Mouse (Mus musculus) MEL (cell line): Measurements from ENCODE around the gene Rnf121. TPM values are rescaled to one million over a fixed set of nuclear protein-coding genes. Genes with fewer than 3 reads are reported as not detected.

Source experiments
- DNase-seq: peaks from one replicate; pipeline ENCODE4 v3.0.0; 2011; ENCODE audit warnings: low read depth, low spot score
- H3K27ac ChIP-seq: 2 replicates; pipeline ENCODE4 v1.5.1; 2012; ENCODE audit warnings: low read depth, mild to moderate bottlenecking, control low read depth, low read length, moderate library complexity; ENCODE audit not compliant: control insufficient read depth
- H3K27me3 ChIP-seq, 2 experiments: fragments of 150-350 bp in 1 of 2; sonication (generic) in 1 of 2; 2 replicates each; pipeline ENCODE4 v1.6.1; 2012; ENCODE audit warnings: low read length in 2 of 2, mild to moderate bottlenecking in 2 of 2, improper control_type of control experiment in 1 of 2, moderate library complexity in 1 of 2; ENCODE audit not compliant: insufficient read depth in 2 of 2, control insufficient read depth in 1 of 2
- H3K36me3 ChIP-seq, 2 experiments: 2 replicates each; pipeline ENCODE4 v1.6.1; 2012 to 2014; ENCODE audit warnings: low read length in 2 of 2, improper control_type of control experiment in 1 of 2, inconsistent platforms in 1 of 2, mild to moderate bottlenecking in 1 of 2; ENCODE audit not compliant: insufficient read depth in 2 of 2, control insufficient read depth in 1 of 2
- H3K4me1 ChIP-seq, 2 experiments: fragments of 150-350 bp in 1 of 2; sonication (generic) in 1 of 2; 2 replicates each; pipeline ENCODE4 v1.6.1; 2012; ENCODE audit warnings: low read length in 2 of 2, improper control_type of control experiment in 1 of 2, mild to moderate bottlenecking in 1 of 2; ENCODE audit not compliant: insufficient read depth in 2 of 2, control insufficient read depth in 1 of 2
- H3K4me3 ChIP-seq, 2 experiments: fragments of 150-350 bp in 1 of 2; sonication (generic) in 1 of 2; 2 replicates each; pipeline ENCODE4 v1.5.1; 2012; ENCODE audit warnings: low read depth in 2 of 2, low read length in 2 of 2, mild to moderate bottlenecking in 2 of 2, moderate library complexity in 2 of 2, control low read depth in 1 of 2, improper control_type of control experiment in 1 of 2; ENCODE audit not compliant: control insufficient read depth in 1 of 2, insufficient read depth in 1 of 2
- H3K79me2 ChIP-seq: 2 replicates; pipeline ENCODE4 v1.6.1; 2012; ENCODE audit warnings: mild to moderate bottlenecking, low read length, moderate library complexity; ENCODE audit not compliant: control insufficient read depth, poor library complexity, insufficient read depth
- H3K9ac ChIP-seq: 2 replicates; pipeline ENCODE4 v1.6.1; 2012; ENCODE audit warnings: low read depth, mild to moderate bottlenecking, control low read depth, low read length, moderate library complexity; ENCODE audit not compliant: control insufficient read depth, poor library complexity, severe bottlenecking
- H3K9me3 ChIP-seq: fragments of 150-350 bp; sonication (generic); replicated peaks from 2 replicates; pipeline ENCODE4 v1.6.1; 2012; ENCODE audit warnings: mild to moderate bottlenecking, low read length, improper control_type of control experiment, moderate library complexity; ENCODE audit not compliant: insufficient read depth
- BHLHE40 ChIP-seq: IDR thresholded peaks from 2 replicates; pipeline ENCODE4 v1.6.1; 2012; ENCODE audit warnings: low read depth, mild to moderate bottlenecking, inconsistent platforms, low read length, improper control_type of control experiment, borderline replicate concordance
- CHD1 ChIP-seq: IDR thresholded peaks from 2 replicates; pipeline ENCODE4 v1.6.1; 2012; ENCODE audit warnings: low read depth, mild to moderate bottlenecking, inconsistent platforms, low read length, improper control_type of control experiment
- E2F4 ChIP-seq: IDR thresholded peaks from 2 replicates; pipeline ENCODE4 v1.6.1; 2011; ENCODE audit warnings: low read depth, low read length, improper control_type of control experiment, borderline replicate concordance
- ELF1 ChIP-seq: IDR thresholded peaks from 2 replicates; pipeline ENCODE4 v1.6.1; 2014; ENCODE audit warnings: low read depth, mild to moderate bottlenecking, inconsistent platforms, low read length, improper control_type of control experiment, moderate library complexity
- HCFC1 ChIP-seq: IDR thresholded peaks from 2 replicates; pipeline ENCODE4 v1.6.1; 2012; ENCODE audit warnings: low read depth, mild to moderate bottlenecking, inconsistent platforms, low read length, improper control_type of control experiment, moderate library complexity
- KAT2A ChIP-seq: conservative IDR thresholded peaks from 2 replicates; pipeline ENCODE4 v1.6.1; 2012; ENCODE audit warnings: low read depth, low read length, improper control_type of control experiment, inconsistent platforms
- MAX ChIP-seq: IDR thresholded peaks from 2 replicates; pipeline ENCODE4 v1.6.1; 2011; ENCODE audit warnings: low read length, improper control_type of control experiment
- MXI1 ChIP-seq: IDR thresholded peaks from 2 replicates; pipeline ENCODE4 v1.6.1; 2011; ENCODE audit warnings: mild to moderate bottlenecking, low read depth, low read length, improper control_type of control experiment
- MYB ChIP-seq: IDR thresholded peaks from 2 replicates; pipeline ENCODE4 v1.6.1; 2011; ENCODE audit warnings: mild to moderate bottlenecking, low read depth, low read length, improper control_type of control experiment
- MYC ChIP-seq: IDR thresholded peaks from 2 replicates; pipeline ENCODE4 v1.6.1; 2011; ENCODE audit warnings: low read depth, mild to moderate bottlenecking, low read length, improper control_type of control experiment, moderate library complexity
- NELFE ChIP-seq: IDR thresholded peaks from 2 replicates; pipeline ENCODE4 v1.6.1; 2011; ENCODE audit warnings: low read depth, low read length, improper control_type of control experiment
- NRF1 ChIP-seq: IDR thresholded peaks from 2 replicates; pipeline ENCODE4 v1.6.1; 2014; ENCODE audit warnings: low read depth, mild to moderate bottlenecking, inconsistent platforms, low read length, improper control_type of control experiment, moderate library complexity; ENCODE audit not compliant: poor library complexity, insufficient read depth, severe bottlenecking
- POLR2A ChIP-seq, 2 experiments: IDR thresholded peaks; 2 replicates each; pipeline ENCODE4 v1.6.1; 2011 to 2012; ENCODE audit warnings: low read length in 2 of 2, mild to moderate bottlenecking in 2 of 2, control low read depth in 1 of 2, improper control_type of control experiment in 1 of 2, low read depth in 1 of 2, moderate library complexity in 1 of 2; ENCODE audit not compliant: control insufficient read depth in 1 of 2, insufficient read depth in 1 of 2, poor library complexity in 1 of 2
- POLR2AphosphoS5 ChIP-seq: IDR thresholded peaks from 2 replicates; pipeline ENCODE4 v1.6.1; 2012; ENCODE audit warnings: low read depth, borderline replicate concordance, mild to moderate bottlenecking, inconsistent platforms, low read length, moderate library complexity, mixed read lengths
- RAD21 ChIP-seq: IDR thresholded peaks from 2 replicates; pipeline ENCODE4 v1.6.1; 2011; ENCODE audit warnings: mild to moderate bottlenecking, low read depth, low read length, improper control_type of control experiment
- RCOR1 ChIP-seq: IDR thresholded peaks from 2 replicates; pipeline ENCODE4 v1.6.1; 2012; ENCODE audit warnings: low read depth, mild to moderate bottlenecking, inconsistent platforms, low read length, improper control_type of control experiment
- SMC3 ChIP-seq: IDR thresholded peaks from 2 replicates; pipeline ENCODE4 v1.6.1; 2011; ENCODE audit warnings: low read depth, low read length, improper control_type of control experiment
- TBP ChIP-seq: IDR thresholded peaks from 2 replicates; pipeline ENCODE4 v1.8.0; 2011; ENCODE audit warnings: low read depth, low read length, improper control_type of control experiment
- TCF12 ChIP-seq: IDR thresholded peaks from 2 replicates; pipeline ENCODE4 v1.6.1; 2014; ENCODE audit warnings: low read depth, mild to moderate bottlenecking, inconsistent platforms, low read length, improper control_type of control experiment, moderate library complexity
- UBTF ChIP-seq: IDR thresholded peaks from 2 replicates; pipeline ENCODE4 v1.6.1; 2012; ENCODE audit warnings: low read depth, mild to moderate bottlenecking, inconsistent platforms, low read length, improper control_type of control experiment, moderate library complexity, borderline replicate concordance; ENCODE audit not compliant: insufficient read depth
- USF1 ChIP-seq: IDR thresholded peaks from 2 replicates; pipeline ENCODE4 v1.6.1; 2014; ENCODE audit warnings: low read depth, mild to moderate bottlenecking, inconsistent platforms, low read length, improper control_type of control experiment, moderate library complexity
- USF2 ChIP-seq, 2 experiments: IDR thresholded peaks; 2 replicates each; pipeline ENCODE4 v1.6.1; 2011 to 2012; ENCODE audit warnings: improper control_type of control experiment in 2 of 2, low read length in 2 of 2, borderline replicate concordance in 1 of 2, inconsistent platforms in 1 of 2, low read depth in 1 of 2, mild to moderate bottlenecking in 1 of 2; ENCODE audit not compliant: insufficient read depth in 1 of 2
- ZKSCAN1 ChIP-seq: IDR thresholded peaks from 2 replicates; pipeline ENCODE4 v1.6.1; 2012; ENCODE audit warnings: low read depth, mild to moderate bottlenecking, inconsistent platforms, low read length, improper control_type of control experiment, moderate library complexity
- ZNF384 ChIP-seq: IDR thresholded peaks from 2 replicates; pipeline ENCODE4 v1.6.1; 2012; ENCODE audit warnings: low read depth, mild to moderate bottlenecking, inconsistent platforms, low read length, improper control_type of control experiment
- polyA plus RNA-seq, 2 experiments: library from polyadenylated mRNA; stranded (reverse) in 1 of 2; unstranded in 1 of 2; fragments of >175 nt in 1 of 2; fragments of >200 nt in 1 of 2; gene quantifications; 2 replicates each; pipeline versions ENCODE4 v1.2.1 to v1.2.4; 2012; ENCODE audit warnings: low replicate concordance in 2 of 2, low read depth in 1 of 2; ENCODE audit not compliant: insufficient read length in 2 of 2, insufficient read depth in 1 of 2, missing spikeins in 1 of 2
- total RNA-seq: library from RNA; depleted of rRNA; stranded (reverse); fragments of 300-350 nt; gene quantifications from 2 replicates; pipeline ENCODE4 v1.2.3, GENCODE M21; 2012

The Rnf121 gene
- total and polyA plus RNA-seq, 3 experiments = 16.0 to 18.5 TPM; not detected in 1

DNA sequence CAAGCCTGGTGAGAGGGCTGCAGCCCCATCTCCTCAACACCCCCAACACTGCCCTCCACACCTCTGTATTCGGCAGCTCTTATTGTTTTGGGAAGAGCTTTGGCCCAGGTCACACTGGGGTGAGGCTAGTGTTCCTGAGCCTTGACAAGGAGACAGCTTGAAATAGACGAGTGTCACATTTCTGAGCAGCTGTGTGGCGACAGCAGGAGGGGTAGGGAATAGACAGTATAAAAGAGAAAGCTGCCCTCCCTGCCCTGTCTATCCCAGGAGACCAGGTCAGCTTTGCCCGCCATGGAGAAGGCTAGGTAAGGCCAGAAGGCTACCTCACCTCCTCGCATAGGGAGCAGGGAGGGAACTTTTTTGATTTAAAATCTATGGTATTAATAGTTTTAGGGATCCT lies 36.2 kb upstream of the Rnf121 start, which contains the start of gene Art1:
Art1 (plus strand) TSS at position 257 of the 400 bp plus-strand sequence.
- Histone ChIP-seq H3K9me3 (no peaks in the 10 kb centered on the region), H3K9ac (no peak within 1 kb of the TSS), H3K4me1 (peaks cover 6 to 9% of the 10 kb centered on the region in 2 experiments), H3K27me3 (no peaks in the 10 kb centered on the region; a peak in 1 of 4 replicates), H3K36me3 (peaks cover 0 to 3% of the 10 kb centered on the region in 2 experiments; a peak in 1 of 4 replicates), H3K4me3 (no peak within 1 kb of the TSS), H3K79me2 (no peaks in the 10 kb centered on the region), H3K27ac (no peak within 1 kb of the TSS)
- DNase-seq = no peak
- no peak for TF ChIP-seq E2F4
- no peak for TF ChIP-seq BHLHE40
- TF ChIP-seq ZKSCAN1 = no peak
- TF ChIP-seq USF2 (IDR thresholded peaks at IDR 0.05; ENCODE audit: borderline replicate concordance in 1 of 2, insufficient read depth in 1 of 2, low read depth in 1 of 2, low read length in 2 of 2) = no peak
- no peak for TF ChIP-seq MYB
- no peak for TF ChIP-seq KAT2A
- no peak for TF ChIP-seq TCF12
- no peak for TF ChIP-seq ELF1
- no peak for TF ChIP-seq TBP
- TF ChIP-seq NRF1 = no peak

DNA sequence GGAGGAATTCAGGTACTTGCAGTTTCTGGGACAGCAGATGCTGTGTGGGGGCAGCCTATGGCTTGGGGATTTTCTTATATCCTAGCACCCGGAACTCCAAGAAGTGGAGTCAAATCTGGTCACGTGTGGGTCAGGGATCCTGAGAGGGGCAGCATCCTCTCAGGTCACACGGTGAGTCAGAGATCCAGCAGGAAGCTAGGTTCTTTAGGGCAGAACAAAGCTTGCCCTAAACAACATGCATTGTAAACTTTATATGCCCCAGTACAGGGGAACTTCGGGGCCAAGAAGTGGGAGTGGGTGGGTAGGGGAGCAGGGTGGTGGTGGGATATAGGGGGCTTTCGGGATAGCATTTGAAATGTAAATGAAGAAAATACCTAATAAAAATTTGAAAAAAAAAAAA lies 35.6 kb upstream of the Rnf121 start:
- H3K36me3 ChIP-seq = peaks cover 0 to 3% of the 10 kb centered on the region in 2 experiments; a peak in 1 of 4 replicates
- DNase-seq = no peak
- H3K27ac ChIP-seq = no peak overlapping the region
- H3K79me2 ChIP-seq = no peaks in the 10 kb centered on the region
- H3K9me3 ChIP-seq = no peaks in the 10 kb centered on the region
- H3K27me3 ChIP-seq = no peaks in the 10 kb centered on the region
- no peak overlapping the region for H3K4me3 ChIP-seq
- peaks cover 6 to 9% of the 10 kb centered on the region in 2 experiments for H3K4me1 ChIP-seq
- TF ChIP-seq ZKSCAN1 (no peak), POLR2AphosphoS5 (no peak), CHD1 (no peak), NELFE (no peak), MYB (no peak), NRF1 (no peak), ELF1 (no peak), RAD21 (no peak), POLR2A (IDR thresholded peaks at IDR 0.05; ENCODE audit: control insufficient read depth in 1 of 2, insufficient read depth in 1 of 2, low read depth in 1 of 2, low read length in 2 of 2, poor library complexity in 1 of 2) (no peak), USF1 (no peak), MAX (no peak), TBP (no peak), MXI1 (no peak), UBTF (no peak), SMC3 (no peak), MYC (no peak), HCFC1 (no peak), RCOR1 (no peak), ZNF384 (no peak), E2F4 (no peak)
- no peak overlapping the region for H3K9ac ChIP-seq
